ENCODE assay signal across 24 mouse cellular contexts in the genomic region with DNA sequence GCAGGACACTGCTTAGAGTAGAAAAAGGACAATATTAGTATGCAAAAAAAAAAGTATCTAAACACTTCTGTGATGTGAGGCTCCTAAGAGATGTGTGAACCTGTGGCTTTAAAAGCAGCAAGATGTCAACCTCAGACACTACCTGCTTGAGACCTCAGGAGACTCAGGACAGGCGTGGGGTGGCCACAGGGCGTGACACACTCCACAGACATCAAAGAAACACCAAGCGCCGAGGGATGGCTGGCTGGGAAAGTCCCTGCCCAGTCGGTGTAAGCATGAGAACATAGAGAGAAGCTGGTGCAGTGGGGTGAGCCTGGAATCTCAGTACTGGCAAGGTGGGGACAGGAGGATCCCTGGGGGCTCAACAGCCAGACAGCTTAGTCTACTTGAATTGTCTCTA.
DNase-seq lines count a peak whose midpoint lies in the region; ATAC-seq lines count a peak whose summit lies in the region.
"Had no signal": no experiment of that assay in that cellular context is flagged by ENCODE, and none has a peak within 500 bp of the region (broad histone marks: within the 10 kb centered on the region; RNA-seq: fewer than 3 reads in every experiment).

No protein-coding gene starts in this region.

- peak overlapping the region; percentile 41 for H3K27ac ChIP-seq in kidney, embryonic 15.5 days
- H3K27ac ChIP-seq in limb, embryonic 10.5 days: peak overlapping the region; percentile 61
- H3K27ac ChIP-seq: embryonic facial prominence, embryonic 15.5 days; forebrain, embryonic 15.5 days; heart, embryonic 13.5 days; midbrain, embryonic 13.5 days; neural tube, embryonic 13.5 days had no signal

- no peak for ATAC-seq in kidney, embryonic 15.5 days (replicated peaks; ENCODE audit: low FRiP score)
- ATAC-seq: forebrain, embryonic 15.5 days; hindbrain, embryonic 16.5 days; intestine, postnatal 0 days; midbrain, embryonic 13.5 days; Patski had no signal

- peaks cover 22% of the 10 kb centered on the region for H3K4me1 ChIP-seq in kidney, embryonic 15.5 days
- H3K4me1 ChIP-seq in limb, embryonic 10.5 days: peaks cover 38% of the 10 kb centered on the region

- no peak overlapping the region for H3K4me3 ChIP-seq in kidney, embryonic 15.5 days (replicated peaks)
- no peak overlapping the region for H3K4me3 ChIP-seq in limb, embryonic 10.5 days
- H3K4me3 ChIP-seq: embryonic facial prominence, embryonic 15.5 days; forebrain, embryonic 15.5 days; heart, embryonic 13.5 days; midbrain, embryonic 13.5 days; neural tube, embryonic 13.5 days had no signal

- H3K4me2 ChIP-seq in kidney, embryonic 15.5 days: no peak overlapping the region
- H3K4me2 ChIP-seq: embryonic facial prominence, embryonic 15.5 days; forebrain, embryonic 15.5 days; heart, embryonic 13.5 days; midbrain, embryonic 13.5 days; neural tube, embryonic 13.5 days had no signal

- no peaks in the 10 kb centered on the region for H3K36me3 ChIP-seq in kidney, embryonic 15.5 days
- H3K36me3 ChIP-seq in limb, embryonic 10.5 days: no peaks in the 10 kb centered on the region
- H3K36me3 ChIP-seq: embryonic facial prominence, embryonic 15.5 days; forebrain, embryonic 15.5 days; heart, embryonic 13.5 days; midbrain, embryonic 13.5 days; neural tube, embryonic 13.5 days had no signal

- no peaks in the 10 kb centered on the region for H3K27me3 ChIP-seq in kidney, embryonic 15.5 days
- no peaks in the 10 kb centered on the region for H3K27me3 ChIP-seq in limb, embryonic 10.5 days (ENCODE audit: low read depth, poor library complexity, severe bottlenecking)
- H3K27me3 ChIP-seq: embryonic facial prominence, embryonic 15.5 days; forebrain, embryonic 15.5 days; heart, embryonic 13.5 days had no signal

- intact Hi-C loops in gastrocnemius, postnatal 14 days (cut with DNase I; ENCODE audit: low total_unique reads): no loop called here
- intact Hi-C loops in left cerebral cortex, postnatal 4 days (cut with DNase I): no loop called here

- no peak overlapping the region for H3K9ac ChIP-seq in kidney, embryonic 15.5 days
- H3K9ac ChIP-seq: embryonic facial prominence, embryonic 15.5 days; forebrain, embryonic 15.5 days; heart, embryonic 13.5 days; midbrain, embryonic 13.5 days; neural tube, embryonic 13.5 days had no signal

- 40% methylated on average over 5 of the region's 5 CpGs for WGBS in kidney, embryonic 15.5 days
- 61% methylated on average over 5 of the region's 5 CpGs for WGBS in limb, embryonic 10.5 days

- no peak for DNase-seq in kidney, adult 9 months
- peak; percentile 17 for DNase-seq in T-cell, adult 2 months (ENCODE audit: low spot score)
- DNase-seq in limb, embryonic 10.5 days (ENCODE audit: low spot score): no peak
- DNase-seq in cerebellum, postnatal 10 days: no peak
- no peak for DNase-seq in gastrocnemius, postnatal 14 days
- DNase-seq in left cerebral cortex, postnatal 4 days: no peak
- DNase-seq: adrenal gland, adult 2 months; cerebellum, adult 18-20 months; cerebellum, postnatal 25 days; gastrocnemius, postnatal 10 days; heart, adult 11 months; heart, postnatal 14 days; right cerebral cortex, postnatal 25 days; spleen, adult 18-20 months; thymus, postnatal 14 days had no signal

- no peaks in the 10 kb centered on the region for H3K9me3 ChIP-seq in kidney, embryonic 15.5 days (replicated peaks)
- H3K9me3 ChIP-seq in limb, embryonic 10.5 days (replicated peaks): no peaks in the 10 kb centered on the region
- H3K9me3 ChIP-seq: embryonic facial prominence, embryonic 15.5 days; forebrain, embryonic 15.5 days; heart, embryonic 13.5 days; midbrain, embryonic 13.5 days had no signal
